Mouse (Mus musculus) gastrocnemius, postnatal 4 days (tissue): ENCODE results near the gene Sox1. TPM values are rescaled to one million over a fixed set of nuclear protein-coding genes. Genes with fewer than 3 reads are reported as not detected.

Source experiments
- DNase-seq, 2 experiments: peaks; one replicate each; pipeline ENCODE4 v3.0.0; 2021 to 2022; ENCODE audit warnings: low spot score in 2 of 2, mixed read lengths in 2 of 2
- total RNA-seq, 2 experiments: library from RNA; stranded (reverse); gene quantifications; 2 replicates each; pipeline ENCODE4 v1.2.3; 2021

Sox1 gene
- total RNA-seq, 2 experiments from 2014 or later: not detected

GRCm38 (mm10) chr8:12388390-12389115 lies 6.5 kb upstream of the Sox1 start:
- no peak for DNase-seq

GRCm38 (mm10) chr8:12389116-12389471 lies 6.0 kb upstream of the Sox1 start:
- DNase-seq: no peak

DNA sequence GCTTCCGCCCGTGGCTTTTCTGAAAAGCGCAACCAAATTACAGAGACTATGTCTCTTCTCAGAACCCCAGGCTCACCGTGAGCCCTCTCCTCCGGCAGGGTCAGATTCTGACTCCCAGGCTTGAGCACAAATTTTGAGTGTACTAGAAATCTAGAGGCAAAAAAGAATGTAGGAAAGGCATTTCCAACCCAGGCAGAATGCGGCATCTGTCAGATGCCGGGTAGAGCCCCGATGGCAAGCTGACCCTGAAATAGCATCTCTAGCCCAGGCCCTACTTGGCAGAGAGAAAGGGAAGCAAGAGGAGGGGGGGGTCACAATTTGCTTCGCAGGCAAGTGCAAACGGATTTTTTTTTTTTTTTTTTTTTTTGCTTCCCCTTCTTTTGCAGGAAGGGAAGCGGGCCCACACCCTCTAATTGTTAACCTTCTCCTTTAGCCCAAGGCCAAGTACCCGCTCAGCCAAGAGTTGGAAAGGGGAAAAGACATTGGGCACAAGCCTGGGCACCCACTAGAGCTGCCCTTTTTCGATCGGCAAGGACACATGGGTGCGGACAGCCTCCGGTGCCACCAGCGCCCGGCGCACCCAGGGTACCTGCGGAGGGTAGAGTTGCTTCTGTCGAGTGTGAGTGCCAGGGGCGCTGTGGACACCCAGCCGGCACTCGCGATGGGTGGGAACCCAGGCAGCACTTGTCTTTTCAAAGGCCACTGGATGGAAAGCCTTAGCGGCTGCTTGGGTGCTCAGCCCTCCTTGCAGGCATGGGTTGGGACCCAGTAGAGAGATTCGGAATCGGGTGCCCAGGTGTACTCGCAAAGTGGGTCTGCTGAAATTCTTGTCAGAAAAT lies 5.1 kb upstream of the Sox1 start:
- DNase-seq: no peak

- DNase-seq: no peak
Observed at GRCm38 (mm10) chr8:12390640-12391365, 4.3 kb upstream of the Sox1 start.

DNA sequence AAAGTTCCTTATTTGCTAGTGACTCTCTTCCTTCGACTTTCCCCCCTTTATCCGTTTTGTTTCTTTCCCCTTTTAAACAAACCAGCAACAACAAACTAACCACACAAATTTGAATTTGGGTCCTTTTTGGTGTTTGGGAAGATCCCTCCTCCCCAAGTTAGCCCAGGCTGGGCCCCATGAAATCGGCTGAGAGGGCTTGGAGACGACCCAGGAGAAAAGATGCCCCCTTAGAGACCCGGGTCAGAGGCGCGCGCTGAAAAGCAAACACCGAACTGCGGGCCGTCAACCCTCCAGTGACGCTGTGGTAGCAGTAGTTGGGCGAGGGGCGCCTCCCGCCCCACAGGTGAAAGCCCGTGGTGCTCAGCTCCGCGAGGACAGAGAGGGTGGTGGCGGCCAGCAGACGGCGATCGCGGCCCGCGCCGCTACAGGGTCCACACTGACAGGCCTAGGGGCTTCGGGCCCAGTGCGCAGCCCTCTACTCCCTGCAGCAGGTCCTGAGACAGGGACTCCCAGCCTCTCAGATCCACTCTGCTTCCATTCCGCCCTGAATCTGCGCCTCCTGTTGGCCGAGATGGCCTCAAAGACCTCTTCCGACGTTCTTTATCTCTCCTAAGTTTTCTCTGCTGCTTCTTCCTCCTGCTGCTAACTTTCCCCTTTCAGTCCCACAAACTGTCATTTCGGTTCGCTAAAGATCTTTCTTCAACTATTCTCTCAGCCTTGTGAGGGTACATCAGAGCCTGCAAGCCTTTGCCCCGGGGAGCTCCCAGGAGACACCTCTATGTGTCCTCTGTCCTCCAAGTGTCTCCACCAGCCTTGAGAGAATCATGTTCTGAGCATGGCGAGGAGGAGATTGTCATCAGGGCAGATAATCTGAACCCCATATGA lies 3.5 kb upstream of the Sox1 start:
- DNase-seq: no peak

GRCm38 (mm10) chr8:12392801-12393200 lies 2.3 kb upstream of the Sox1 start:
- DNase-seq: no peak

DNA sequence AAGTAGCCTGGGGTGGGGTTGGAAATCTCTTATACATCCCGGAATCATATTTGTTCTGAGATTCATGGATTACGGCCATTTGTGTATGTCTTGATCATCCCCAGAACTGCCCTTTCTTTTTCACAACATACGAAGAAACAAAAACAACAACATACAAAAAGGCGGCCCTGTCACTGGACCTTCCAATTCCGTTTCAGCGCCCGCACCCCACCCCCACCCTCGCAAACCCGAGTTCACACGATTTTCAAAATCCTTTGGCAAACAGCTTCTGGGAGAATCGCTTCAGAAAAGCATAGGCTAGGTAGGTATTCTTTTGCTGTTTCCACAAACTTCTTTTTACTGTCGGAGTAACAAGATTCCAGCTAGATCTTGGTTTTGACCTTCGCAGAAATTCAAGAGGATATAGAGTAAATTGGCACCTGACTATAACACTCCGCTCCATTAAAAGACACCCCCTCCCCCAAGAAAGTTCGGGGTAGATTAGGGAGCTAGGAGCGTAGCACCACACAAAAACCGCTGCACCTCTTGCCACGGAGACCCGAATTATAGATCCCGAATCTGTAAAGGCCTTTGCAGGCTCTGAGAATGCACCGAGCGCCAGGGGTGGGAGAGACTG lies 602 bp upstream of the Sox1 start:
- no peak for DNase-seq

DNA sequence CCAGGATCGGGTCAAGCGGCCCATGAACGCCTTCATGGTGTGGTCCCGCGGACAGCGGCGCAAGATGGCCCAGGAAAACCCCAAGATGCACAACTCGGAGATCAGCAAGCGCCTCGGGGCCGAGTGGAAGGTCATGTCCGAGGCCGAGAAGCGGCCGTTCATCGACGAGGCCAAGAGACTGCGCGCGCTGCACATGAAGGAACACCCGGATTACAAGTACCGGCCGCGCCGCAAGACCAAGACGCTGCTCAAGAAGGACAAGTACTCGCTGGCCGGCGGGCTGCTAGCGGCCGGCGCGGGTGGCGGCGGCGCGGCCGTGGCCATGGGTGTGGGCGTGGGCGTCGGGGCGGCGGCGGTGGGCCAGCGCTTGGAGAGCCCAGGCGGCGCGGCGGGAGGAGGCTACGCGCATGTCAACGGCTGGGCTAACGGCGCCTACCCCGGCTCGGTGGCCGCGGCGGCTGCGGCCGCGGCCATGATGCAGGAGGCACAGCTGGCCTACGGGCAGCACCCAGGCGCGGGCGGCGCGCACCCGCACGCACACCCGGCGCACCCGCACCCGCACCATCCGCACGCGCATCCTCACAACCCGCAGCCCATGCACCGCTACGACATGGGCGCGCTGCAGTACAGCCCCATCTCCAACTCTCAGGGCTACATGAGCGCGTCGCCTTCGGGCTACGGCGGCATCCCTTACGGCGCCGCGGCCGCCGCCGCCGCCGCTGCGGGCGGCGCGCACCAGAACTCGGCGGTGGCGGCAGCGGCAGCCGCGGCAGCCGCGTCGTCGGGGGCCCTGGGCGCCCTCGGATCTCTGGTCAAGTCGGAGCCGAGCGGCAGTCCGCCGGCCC lies 1.6 kb downstream of the Sox1 start:
- DNase-seq: peak in 1 of 2 experiments; percentile 25

GRCm38 (mm10) chr8:12397346-12397925 lies 2.3 kb downstream of the Sox1 start:
- no peak for DNase-seq

DNA sequence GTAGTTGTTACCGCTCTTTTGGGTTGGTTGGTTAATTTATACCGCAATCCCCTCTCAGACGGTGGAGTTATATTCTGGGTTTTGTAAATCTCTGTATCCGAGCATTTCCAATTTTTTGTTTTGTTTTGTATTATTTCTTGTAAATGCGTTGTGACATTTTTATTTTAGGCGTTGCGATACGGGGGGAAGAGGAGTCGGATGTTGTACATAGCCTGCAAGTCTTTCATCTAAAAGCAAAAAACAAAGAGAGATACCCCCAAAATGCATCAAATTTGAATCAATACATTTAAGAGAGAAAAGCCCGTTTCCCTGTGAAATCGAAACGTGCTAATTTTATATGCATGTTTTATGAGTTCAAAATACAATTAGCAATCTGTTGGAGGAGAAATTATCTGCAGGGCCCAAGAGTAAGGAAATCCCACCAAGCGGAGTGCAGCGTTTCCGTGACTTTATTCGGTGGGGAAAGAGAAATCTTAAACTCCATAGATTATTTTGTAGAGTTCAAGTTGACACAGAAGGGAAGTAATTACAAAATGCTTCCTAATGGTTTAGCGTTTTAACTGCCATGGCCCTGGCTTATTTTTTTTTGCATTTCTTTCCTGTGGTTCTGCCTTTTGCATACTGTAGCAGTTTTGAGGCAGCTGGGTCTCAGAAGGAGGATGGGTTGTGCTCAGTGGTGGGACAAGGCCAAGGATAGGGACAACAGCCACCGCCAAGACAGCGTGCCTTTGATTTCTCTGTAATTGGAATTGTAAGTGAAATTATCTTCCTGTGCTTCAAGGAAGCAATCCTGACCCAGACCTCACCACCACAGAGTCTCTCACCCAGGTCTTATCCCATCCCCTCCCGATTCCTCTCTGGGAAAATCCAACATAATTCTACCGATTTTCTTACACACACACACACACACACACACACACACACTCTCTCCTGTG lies 3.2 kb downstream of the Sox1 start:
- DNase-seq: no peak

DNA sequence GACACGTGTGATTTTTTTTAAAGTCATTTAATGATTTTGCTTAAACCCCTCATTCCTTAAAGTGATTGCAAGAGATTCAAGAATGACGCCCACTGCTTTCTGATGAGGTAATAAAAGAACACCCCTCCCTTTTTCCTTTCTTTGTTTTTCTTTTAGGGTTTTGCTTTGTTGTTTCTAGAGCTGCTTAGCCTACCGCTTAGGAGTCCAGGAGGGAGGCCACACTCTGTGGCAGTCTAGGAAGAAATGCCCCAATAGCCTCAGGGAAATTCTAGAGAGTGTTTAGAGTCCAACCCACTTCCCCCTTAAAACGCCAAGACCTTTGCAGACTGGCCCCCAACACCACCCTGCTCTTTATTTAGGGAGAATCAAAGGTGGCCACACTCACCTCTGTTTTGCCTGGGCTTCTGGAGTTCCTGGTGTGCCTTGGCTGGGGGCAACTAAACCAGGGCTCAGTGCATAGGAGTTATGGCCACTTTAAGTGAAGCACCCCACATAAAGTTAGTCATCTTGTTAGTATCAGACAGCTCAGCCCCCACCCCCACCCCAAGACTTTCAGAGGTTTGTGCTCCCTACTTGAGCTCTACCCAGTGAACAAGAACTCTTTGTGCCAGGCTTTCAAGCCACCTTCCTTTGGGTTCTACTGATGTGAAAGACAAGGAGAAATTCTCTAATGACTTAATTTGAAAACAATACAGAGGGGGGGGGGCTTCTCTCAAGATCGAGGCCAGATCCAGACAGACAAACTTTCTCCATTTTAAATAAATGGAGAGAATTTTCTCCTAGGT lies 4.5 kb downstream of the Sox1 start:
- no peak for DNase-seq

DNA sequence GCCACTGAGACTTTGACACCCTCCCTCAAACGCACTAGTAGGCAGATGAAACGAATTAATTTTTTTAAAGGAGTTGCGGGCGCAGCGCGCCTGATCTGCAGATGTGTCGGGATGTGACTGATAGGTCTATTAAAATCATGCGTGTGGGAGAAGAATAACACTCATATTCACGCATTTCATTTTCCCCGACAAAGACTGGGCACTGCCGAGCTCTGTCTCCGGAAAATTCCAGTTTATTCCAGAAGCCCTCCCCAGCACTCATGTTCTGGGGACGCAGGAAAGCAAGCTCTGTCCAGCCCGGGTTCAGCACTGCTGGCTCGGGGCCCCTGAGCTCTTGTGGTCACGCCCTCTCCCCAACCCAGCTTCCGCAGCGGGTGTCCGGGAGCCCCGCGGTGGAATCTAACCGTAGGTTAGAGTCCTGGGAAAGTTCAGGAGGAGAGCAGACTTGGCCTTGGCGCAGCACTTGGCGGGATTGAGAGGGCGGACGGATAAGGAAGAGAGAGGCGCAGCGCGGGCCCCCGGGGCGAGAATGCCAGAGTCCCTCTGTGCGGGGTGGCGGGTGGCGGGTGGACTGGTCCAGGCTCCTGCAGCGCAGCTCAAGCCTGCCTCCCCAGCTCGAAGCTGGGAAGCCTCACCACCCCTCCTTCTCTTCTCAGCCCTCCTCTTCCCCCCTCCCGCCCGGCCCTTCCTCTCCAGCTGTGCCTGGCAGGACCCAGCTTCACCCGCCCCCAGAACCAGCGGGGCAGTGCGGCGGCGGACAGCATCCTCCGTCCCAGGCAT lies 5.7 kb downstream of the Sox1 start:
- peak; percentile 27 to 39 for DNase-seq

DNA sequence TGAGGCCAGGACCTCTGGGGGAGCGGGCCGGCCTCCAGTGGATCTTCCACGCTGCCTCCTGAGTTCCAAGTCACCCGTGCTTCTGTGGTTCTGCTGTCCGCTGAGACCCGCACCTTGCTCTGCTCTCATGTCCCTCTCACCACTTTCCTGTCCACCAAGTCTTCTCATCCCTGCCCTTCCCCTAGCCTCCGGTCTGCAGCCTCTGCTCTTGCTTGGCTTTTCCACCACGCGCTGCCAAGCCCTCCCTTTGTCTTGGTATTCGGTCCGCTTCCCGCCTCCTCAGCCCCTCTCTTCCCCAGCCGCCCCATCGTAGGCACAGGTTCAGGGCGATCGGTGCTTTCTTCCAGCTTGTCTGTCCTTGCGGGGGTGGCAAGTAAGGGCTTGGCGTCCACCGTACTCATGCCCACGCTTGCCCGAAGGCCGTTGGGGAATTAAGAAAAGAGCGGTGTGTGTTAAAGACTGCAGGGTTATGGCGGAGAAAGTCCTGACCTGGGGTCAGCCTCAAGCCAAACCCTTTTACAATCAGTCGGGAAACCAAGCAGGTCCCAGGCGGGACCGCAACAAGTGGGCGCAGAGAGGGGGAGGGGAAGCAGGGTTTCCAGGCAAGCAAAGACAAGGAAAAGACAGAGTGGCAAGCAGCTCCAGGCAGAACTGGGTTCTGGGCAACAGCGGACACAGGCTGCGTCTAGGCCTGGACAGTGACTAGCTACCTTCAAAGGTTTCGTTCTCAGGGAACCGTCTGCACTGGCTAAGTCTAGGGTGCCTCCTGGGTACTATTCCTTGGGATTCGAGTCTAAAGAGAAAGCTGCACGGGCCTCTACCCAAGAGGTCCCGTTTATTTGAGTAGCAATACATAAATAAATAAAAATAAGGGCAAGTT lies 6.5 kb downstream of the Sox1 start:
- DNase-seq: no peak

DNA sequence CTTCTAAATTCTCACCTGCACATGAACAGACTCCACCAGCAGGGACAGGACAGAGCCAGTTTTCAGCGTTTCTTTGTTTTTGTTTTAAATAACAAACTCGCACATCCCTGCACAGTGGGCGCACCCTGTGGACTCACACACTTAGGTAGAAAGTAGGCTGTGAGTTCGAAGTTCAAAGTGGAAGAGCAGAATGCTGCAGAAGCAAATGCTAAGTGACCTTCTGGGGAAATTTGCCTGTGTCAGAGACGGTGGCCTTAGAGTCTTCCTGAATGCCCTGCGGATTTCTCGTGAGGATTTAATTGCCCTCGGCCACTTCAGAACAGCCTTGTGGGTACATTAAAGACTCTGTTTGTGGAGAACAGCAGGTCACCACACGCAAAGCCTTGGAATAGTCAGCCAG lies 7.6 kb downstream of the Sox1 start:
- no peak for DNase-seq

DNA sequence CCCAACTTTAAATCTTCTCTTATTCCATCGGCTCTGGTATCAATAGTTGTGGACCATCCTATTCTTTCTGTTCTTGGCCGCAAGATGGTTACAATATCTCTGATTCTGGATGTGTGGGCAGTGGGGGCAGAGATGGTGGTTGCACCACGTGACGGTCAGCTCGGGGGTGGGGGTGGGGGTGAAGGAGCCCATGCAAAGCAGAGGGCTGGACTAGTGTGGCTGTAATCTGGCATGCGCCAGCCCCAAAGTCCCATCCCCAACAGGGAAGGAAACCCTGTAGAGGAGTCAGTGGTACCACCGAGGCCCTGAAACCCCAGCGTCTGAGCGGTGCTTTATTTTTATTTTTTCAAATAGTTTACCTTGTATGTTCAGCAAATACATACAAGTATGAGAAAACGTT lies 12.9 kb downstream of the Sox1 start:
- no peak for DNase-seq

DNA sequence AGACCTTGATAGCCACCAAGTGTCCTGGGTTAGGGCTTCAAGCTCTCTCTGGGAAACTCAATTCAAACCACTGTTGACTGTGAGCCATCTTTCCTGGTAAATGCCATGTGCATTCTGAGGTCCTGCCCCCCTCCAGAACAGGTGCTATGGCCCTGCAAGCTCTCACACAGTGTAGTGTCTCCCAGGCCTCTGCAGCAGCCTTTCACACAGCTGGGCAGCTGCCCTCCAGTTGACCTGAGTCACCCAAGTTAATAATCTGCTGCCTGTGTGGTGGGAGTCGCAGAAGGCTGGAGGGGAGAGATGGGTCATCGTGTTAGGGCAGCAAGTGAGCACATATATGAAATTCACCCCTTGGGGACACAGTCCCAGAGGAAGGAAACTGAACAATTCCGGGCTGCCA lies 14.9 kb downstream of the Sox1 start:
- no peak for DNase-seq
